Mouse (Mus musculus): ENCODE measurements around the gene Pithd1. TPM values are rescaled to one million over a fixed set of nuclear protein-coding genes. Genes with fewer than 3 reads are reported as not detected.
A peak's percentile ranks its signal among the peaks of the same experiment; 100 is the strongest.

Gene Pithd1
- total RNA-seq (2021), result 10 to 100 TPM; 21.3 to 23.9 TPM
- long read RNA-seq, experiment 1, transcript Pithd1-201 (6 exons, 1,700 nt), result major isoform, 51 of 55 reads
- long read RNA-seq, experiment 1, partial matches to known transcripts, result 0 of 55 reads
- long read RNA-seq, experiment 1, other reads (novel, unspliced or antisense), result 3 of 55 reads
- long read RNA-seq, experiment 2, transcript Pithd1-201 (6 exons, 1,700 nt), result major isoform, 56 of 61 reads
- long read RNA-seq, experiment 2, partial matches to known transcripts, result 0 of 61 reads
- long read RNA-seq, experiment 2, other reads (novel, unspliced or antisense), result 5 of 61 reads

GRCm38 (mm10) chr4:135986943-135987710, at the start of gene Pithd1:
Gene Pithd1 (minus strand): TSS chr4:135987264.
- intact Hi-C loops (cut with DNase I), result loop anchor here (5.0 kb wide), 1 partner anchor 40 kb away; no protein-coding TSS in a partner anchor
- peak; percentile 84 to 94 for DNase-seq

GRCm38 (mm10) chr4:136035078-136035477, 48.0 kb upstream of the Pithd1 start:
- no peak for DNase-seq
- intact Hi-C loops (cut with DNase I), result no loop called here

GRCm38 (mm10) chr4:136033231-136033630, 46.2 kb upstream of the Pithd1 start:
- intact Hi-C loops (cut with DNase I), result no loop called here
- no peak for DNase-seq

- peak in 1 of 2 experiments; percentile 19 for DNase-seq
Measured at GRCm38 (mm10) chr4:136030968-136031909, 44.2 kb upstream of the Pithd1 start.

GRCm38 (mm10) chr4:136028689-136029088, 41.6 kb upstream of the Pithd1 start:
- no peak for DNase-seq
- intact Hi-C loops (cut with DNase I), result loop anchor here (5.0 kb wide), 1 partner anchor 41 kb away; the partner anchor contains the start of gene Pithd1

More at GRCm38 (mm10) chr4:136030968-136031909, 44.2 kb upstream of the Pithd1 start:
- intact Hi-C loops (cut with DNase I), result no loop called here

- no peak for DNase-seq
- intact Hi-C loops (cut with DNase I), result loop anchor here (5.0 kb wide), 1 partner anchor 41 kb away; the partner anchor contains the start of gene Pithd1
Measured at GRCm38 (mm10) chr4:136028132-136028564, 41.1 kb upstream of the Pithd1 start.

GRCm38 (mm10) chr4:136027416-136028131, 40.5 kb upstream of the Pithd1 start:
- intact Hi-C loops (cut with DNase I), result loop anchor here (5.0 kb wide), 1 partner anchor 40 kb away; the partner anchor contains the start of gene Pithd1
- no peak for DNase-seq

- intact Hi-C loops (cut with DNase I), result loop anchor here (5.0 kb wide), 1 partner anchor 38 kb away; the partner anchor contains the start of gene Pithd1
Measured at GRCm38 (mm10) chr4:136025350-136025749, 38.3 kb upstream of the Pithd1 start.

GRCm38 (mm10) chr4:136022924-136023323, 35.9 kb upstream of the Pithd1 start:
- DNase-seq, result no peak
- intact Hi-C loops (cut with DNase I), result no loop called here

More at GRCm38 (mm10) chr4:136025350-136025749, 38.3 kb upstream of the Pithd1 start:
- DNase-seq, result no peak

- DNase-seq, result peak; percentile 100
- intact Hi-C loops (cut with DNase I), result no loop called here
Measured at GRCm38 (mm10) chr4:136021549-136022047, 34.5 kb upstream of the Pithd1 start, which contains the start of gene Eloa. Gene Eloa (minus strand): TSS chr4:136021763.

GRCm38 (mm10) chr4:136020743-136021548, 33.9 kb upstream of the Pithd1 start:
- intact Hi-C loops (cut with DNase I), result no loop called here
- DNase-seq, result peak in 1 of 2 experiments; percentile 19

GRCm38 (mm10) chr4:136016059-136016602, 29.1 kb upstream of the Pithd1 start:
- no peak for DNase-seq
- intact Hi-C loops (cut with DNase I), result no loop called here

- intact Hi-C loops (cut with DNase I), result no loop called here
- DNase-seq, result no peak
Measured at GRCm38 (mm10) chr4:136010586-136010985, 23.5 kb upstream of the Pithd1 start.

GRCm38 (mm10) chr4:136008782-136009447, 21.9 kb upstream of the Pithd1 start:
- no peak for DNase-seq
- intact Hi-C loops (cut with DNase I), result no loop called here

- DNase-seq, result no peak
- intact Hi-C loops (cut with DNase I), result no loop called here
Measured at GRCm38 (mm10) chr4:136006821-136007220, 19.8 kb upstream of the Pithd1 start.

GRCm38 (mm10) chr4:136004921-136005320, 17.9 kb upstream of the Pithd1 start:
- DNase-seq, result no peak

GRCm38 (mm10) chr4:136004107-136004675, 17.1 kb upstream of the Pithd1 start:
- DNase-seq, result no peak
- intact Hi-C loops (cut with DNase I), result no loop called here

More at GRCm38 (mm10) chr4:136004921-136005320, 17.9 kb upstream of the Pithd1 start:
- intact Hi-C loops (cut with DNase I), result no loop called here

All from gastrocnemius, postnatal 36 days (tissue).